Mouse (Mus musculus) heart, adult 10 weeks (tissue): ENCODE results near the gene Vmn1r179. TPM values are rescaled to one million over a fixed set of nuclear protein-coding genes. Genes with fewer than 3 reads are reported as not detected.

Experiments
- polyA plus RNA-seq: library from polyadenylated mRNA; stranded (reverse); fragments of 350-450 nt; fragmentation: Illumina TruSeq; extraction: RNeasy Lipid Tissue Mini Kit (QIAGEN cat#74804); gene quantifications from one replicate; pipeline ENCODE4 v1.2.3, GENCODE M21; 2014; ENCODE audit warnings: low read depth, low replicate concordance

Gene Vmn1r179
- not detected for polyA plus RNA-seq

DNA sequence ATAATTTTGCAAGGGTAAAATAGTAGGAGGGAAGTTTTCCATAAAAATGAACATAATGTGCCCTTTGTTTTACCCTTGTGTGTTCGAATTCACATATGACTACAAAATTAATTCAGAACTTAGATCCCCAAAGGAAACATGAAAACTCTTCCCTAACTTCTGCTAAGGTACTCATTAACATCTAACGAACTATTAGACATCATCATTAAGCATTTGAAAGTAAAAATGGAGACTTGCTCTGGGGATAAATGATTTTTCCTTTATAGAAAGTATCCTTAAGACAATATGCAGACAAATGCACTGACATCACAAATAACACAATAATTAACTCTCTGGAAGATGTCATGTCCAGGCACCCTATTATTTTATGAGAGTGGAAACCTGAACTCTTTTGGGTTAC lies at the start of gene Vmn1r179:
Gene Vmn1r179 (plus strand): TSS at position 301 of the 400 bp plus-strand sequence.

DNA sequence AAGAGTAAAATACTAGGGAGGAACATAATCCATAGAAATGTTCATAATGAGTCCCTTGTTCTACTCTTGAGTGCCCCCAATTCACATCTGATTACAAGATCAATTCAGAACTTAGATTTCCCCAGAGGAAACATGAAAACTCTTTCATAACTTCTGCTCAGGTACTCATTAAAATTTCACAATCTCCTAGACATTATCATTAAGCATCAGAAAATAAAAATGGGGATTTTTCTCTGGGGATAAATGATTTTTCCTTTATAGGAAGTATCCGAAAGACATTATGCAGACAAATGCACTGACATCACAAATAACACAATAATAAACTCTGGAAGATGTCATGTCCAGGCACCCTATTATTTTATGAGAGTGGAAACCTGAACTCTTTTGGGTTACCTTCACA lies 35.1 kb upstream of the Vmn1r179 start, which contains the start of gene Vmn1r178:
Gene Vmn1r178 (plus strand): TSS at position 301 of the 400 bp plus-strand sequence.

GRCm38 (mm10) chr7:23950332-23950731 lies 23.6 kb downstream of the Vmn1r179 start, which contains the start of gene Vmn1r180:
TSS of gene Vmn1r180 (plus strand) at chr7:23950632.

DNA sequence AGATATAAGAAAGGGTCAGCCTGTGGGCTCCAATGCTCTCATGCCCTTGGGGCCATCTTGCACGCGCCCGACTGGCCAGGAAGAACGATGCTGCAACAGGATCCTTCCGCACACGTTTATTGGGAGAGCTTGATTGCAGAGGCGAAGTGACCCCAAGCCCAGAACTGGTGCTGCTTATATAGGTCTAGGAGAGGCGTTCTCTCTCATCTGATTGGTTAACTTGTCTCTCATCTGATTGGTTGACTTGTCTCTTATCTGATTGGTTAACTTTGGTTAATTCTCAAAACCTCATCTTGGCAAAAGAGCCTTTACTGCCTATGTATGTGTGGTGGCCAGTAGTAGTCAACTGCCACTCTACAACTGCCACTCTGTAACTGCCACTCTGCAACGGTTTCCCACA lies 47.5 kb downstream of the Vmn1r179 start, which contains the start of gene Vmn1r181:
Gene Vmn1r181 (plus strand): TSS at position 301 of the 400 bp plus-strand sequence.

Other genes with a start within 250 kb of the Vmn1r179 start
- not detected for gene Vmn1r173, start 226.3 kb upstream of the Vmn1r179 start, polyA plus RNA-seq
- gene Vmn1r174, start 174.7 kb upstream of the Vmn1r179 start, polyA plus RNA-seq = not detected
- gene Vmn1r175, start 116.3 kb upstream of the Vmn1r179 start, polyA plus RNA-seq = not detected
- not detected for gene Vmn1r176, start 89.6 kb upstream of the Vmn1r179 start, polyA plus RNA-seq
- gene Vmn1r177, start 60.5 kb upstream of the Vmn1r179 start, polyA plus RNA-seq = not detected
- not detected for gene Vmn1r178, start 35.0 kb upstream of the Vmn1r179 start, polyA plus RNA-seq
- not detected for gene Vmn1r180, start 23.7 kb downstream of the Vmn1r179 start, polyA plus RNA-seq
- not detected for gene Vmn1r181, start 47.6 kb downstream of the Vmn1r179 start, polyA plus RNA-seq
- gene V1rd19, start 74.7 kb downstream of the Vmn1r179 start, polyA plus RNA-seq = not detected
- not detected for gene Vmn1r183, start 126.3 kb downstream of the Vmn1r179 start, polyA plus RNA-seq
- gene Zfp180, start 154.9 kb downstream of the Vmn1r179 start, polyA plus RNA-seq = 15.8 TPM
- gene Zfp112, start 185.3 kb downstream of the Vmn1r179 start, polyA plus RNA-seq = 4.6 TPM
- 4.2 TPM for gene Zfp235, start 207.2 kb downstream of the Vmn1r179 start, polyA plus RNA-seq
- gene Zfp114, start 248.1 kb downstream of the Vmn1r179 start, polyA plus RNA-seq = 0.13 TPM